Mouse (Mus musculus) liver, embryonic 14.5 days (tissue): ENCODE measurements around the gene Trim72. TPM values are rescaled to one million over a fixed set of nuclear protein-coding genes. Genes with fewer than 3 reads are reported as not detected.

ENCODE experiments used
- ATAC-seq: fragments of 200-750 bp; cut with Nextera tagmentation; 2 replicates; pipeline ENCODE4 v1.8.0; 2017; ENCODE audit warnings: moderate number of reproducible peaks, mild to moderate bottlenecking, moderate library complexity; ENCODE audit not compliant: insufficient read depth
- DNase-seq, 3 experiments: peaks; one replicate each; pipeline ENCODE4 v3.0.0-alpha.2; 2012 to 2013; ENCODE audit warnings: low read depth in 3 of 3, low spot score in 3 of 3
- H3K27ac ChIP-seq: fragments of 300-500 bp; sonication (generic); 2 replicates; pipeline ENCODE4 v1.5.1; 2014; ENCODE audit warnings: moderate library complexity, mild to moderate bottlenecking, control low read depth, inconsistent platforms
- H3K27me3 ChIP-seq: fragments of 300-500 bp; sonication (generic); 2 replicates; pipeline ENCODE4 v1.6.1; 2014; ENCODE audit warnings: mild to moderate bottlenecking, low read length, moderate library complexity; ENCODE audit not compliant: control insufficient read depth, insufficient read depth
- H3K36me3 ChIP-seq: fragments of 300-500 bp; sonication (generic); replicated peaks from 2 replicates; pipeline ENCODE4 v1.6.1; 2014; ENCODE audit warnings: low read depth; ENCODE audit not compliant: control insufficient read depth, insufficient read depth
- H3K4me1 ChIP-seq, 2 experiments: fragments of 200-500 bp in 1 of 2; fragments of 300-500 bp in 1 of 2; sonication (generic) in 1 of 2; replicated peaks; 2 replicates each; pipeline ENCODE4 v1.6.1; 2012 to 2014; ENCODE audit warnings: antibody characterized with exemption in 1 of 2, inconsistent platforms in 1 of 2, low read length in 1 of 2; ENCODE audit not compliant: control insufficient read depth in 2 of 2, insufficient read depth in 2 of 2
- H3K4me2 ChIP-seq: fragments of 300-500 bp; sonication (generic); 2 replicates; pipeline ENCODE4 v1.6.1; 2014; ENCODE audit warnings: low read depth, mild to moderate bottlenecking, control low read depth, moderate library complexity
- H3K4me3 ChIP-seq, 2 experiments: fragments of 200-500 bp in 1 of 2; fragments of 300-500 bp in 1 of 2; sonication (generic) in 1 of 2; 2 replicates each; pipeline ENCODE4 v1.5.1; 2012 to 2014; ENCODE audit warnings: low read depth in 2 of 2, low read length in 2 of 2, mild to moderate bottlenecking in 2 of 2, control low read depth in 1 of 2, inconsistent platforms in 1 of 2, moderate library complexity in 1 of 2; ENCODE audit not compliant: insufficient read depth in 1 of 2
- H3K9ac ChIP-seq: fragments of 300-500 bp; sonication (generic); replicated peaks from 2 replicates; pipeline ENCODE4 v1.6.1; 2014; ENCODE audit warnings: mild to moderate bottlenecking, control low read depth, moderate library complexity
- H3K9me3 ChIP-seq: fragments of 300-500 bp; sonication (generic); 2 replicates; pipeline ENCODE4 v1.6.1; 2016; ENCODE audit warnings: low read length, mixed read lengths; ENCODE audit not compliant: control insufficient read depth
- CTCF ChIP-seq: IDR thresholded peaks from 2 replicates; pipeline ENCODE4 v1.5.1; 2016; ENCODE audit warnings: antibody characterized with exemption, low read depth, control low read depth
- EP300 ChIP-seq: IDR thresholded peaks from 2 replicates; pipeline ENCODE4 v1.6.1; 2016; ENCODE audit warnings: antibody characterized with exemption, low read depth
- WGBS: fragments of 180-500 bp; shearing (Covaris S2); extraction: QIAGEN DNeasy Blood & Tissue Kit; methylation state at CpG from one replicate; pipeline ENCODE4 v1.1.7; 2014; ENCODE audit not compliant: insufficient replicate concordance; 5-methylcytosine and 5-hydroxymethylcytosine counted together
- polyA plus RNA-seq, 2 experiments: library from polyadenylated mRNA; depleted of rRNA in 1 of 2; stranded (reverse) in 1 of 2; unstranded in 1 of 2; fragments of >200 nt; fragmentation: Nextera tagmentation in 1 of 2; extraction: Ambion mirVana in 1 of 2; gene quantifications; 2 replicates each; pipeline versions ENCODE4 v1.2.1 to v1.2.3; 2012 to 2014

Gene Trim72
- polyA plus RNA-seq, 2 experiments, result 0.03 TPM; not detected in 1

- Histone ChIP-seq H3K9me3 (no peaks in the 10 kb centered on the region), H3K9ac (no peak overlapping the region), H3K27ac (no peak overlapping the region), H3K27me3 (no peaks in the 10 kb centered on the region), H3K4me1 (peaks cover 0 to 5% of the 10 kb centered on the region in 2 experiments; a peak in 1 of 4 replicates), H3K36me3 (no peaks in the 10 kb centered on the region), H3K4me3 (no peak overlapping the region), H3K4me2 (no peak overlapping the region)
- TF ChIP-seq EP300, result no peak
- no peak for TF ChIP-seq CTCF
- ATAC-seq (no peak), DNase-seq (no peak)
- WGBS, result 26% methylated on average over 7 of the region's 7 CpGs
Observed at GRCm38 (mm10) chr7:128058576-128058975, 54.8 kb downstream of the Trim72 start.

- ATAC-seq (no peak), DNase-seq (no peak)
- Histone ChIP-seq H3K9ac (no peak overlapping the region), H3K4me2 (no peak overlapping the region), H3K4me3 (no peak overlapping the region), H3K36me3 (no peaks in the 10 kb centered on the region), H3K9me3 (no peaks in the 10 kb centered on the region), H3K27ac (no peak overlapping the region), H3K27me3 (no peaks in the 10 kb centered on the region), H3K4me1 (peaks cover 0 to 5% of the 10 kb centered on the region in 2 experiments; a peak in 1 of 4 replicates)
- WGBS, result 33% methylated on average over 4 of the region's 4 CpGs
- TF ChIP-seq EP300, result no peak
- no peak for TF ChIP-seq CTCF
Observed at GRCm38 (mm10) chr7:128059091-128059490, 55.3 kb downstream of the Trim72 start.

Other genes starting within 250 kb of the Trim72 start
- 6.9 and 7.2 TPM in 2 replicates for gene Orai3, start 234.1 kb upstream of the Trim72 start, polyA plus RNA-seq (2012; rRNA removed)
- 3.9 and 4.9 TPM in 2 replicates for gene Orai3, start 234.1 kb upstream of the Trim72 start, polyA plus RNA-seq (2014; fragmentation: Nextera tagmentation; extraction: Ambion mirVana)
- gene Setd1a, start 227.3 kb upstream of the Trim72 start, polyA plus RNA-seq (2012; rRNA removed), result 5.7 TPM in 2 replicates
- gene Setd1a, start 227.3 kb upstream of the Trim72 start, polyA plus RNA-seq (2014; fragmentation: Nextera tagmentation; extraction: Ambion mirVana), result 10.5 and 12.3 TPM in 2 replicates
- gene Gm49388, start 218.3 kb upstream of the Trim72 start, polyA plus RNA-seq (2012; rRNA removed), result 1.2 TPM in 1 of 2 replicates, not detected in the other
- gene Gm49388, start 218.3 kb upstream of the Trim72 start, polyA plus RNA-seq (2014; fragmentation: Nextera tagmentation; extraction: Ambion mirVana), result not detected in 2 replicates
- 44.8 and 45.5 TPM in 2 replicates for gene Hsd3b7, start 203.3 kb upstream of the Trim72 start, polyA plus RNA-seq (2012; rRNA removed)
- 44.8 and 45.5 TPM in 2 replicates for gene Hsd3b7, start 203.3 kb upstream of the Trim72 start, polyA plus RNA-seq (2014; fragmentation: Nextera tagmentation; extraction: Ambion mirVana)
- gene Stx4a, start 179.7 kb upstream of the Trim72 start, polyA plus RNA-seq (2012; rRNA removed), result 20.4 and 34.9 TPM in 2 replicates
- gene Stx4a, start 179.7 kb upstream of the Trim72 start, polyA plus RNA-seq (2014; fragmentation: Nextera tagmentation; extraction: Ambion mirVana), result 7.2 and 8.1 TPM in 2 replicates
- 0.95 and 1.1 TPM in 2 replicates for gene Stx1b, start 179.4 kb upstream of the Trim72 start, polyA plus RNA-seq (2012; rRNA removed)
- gene Stx1b, start 179.4 kb upstream of the Trim72 start, polyA plus RNA-seq (2014; fragmentation: Nextera tagmentation; extraction: Ambion mirVana), result 0.05 and 0.21 TPM in 2 replicates
- gene Zfp646, start 127.7 kb upstream of the Trim72 start, polyA plus RNA-seq (2012; rRNA removed), result 5.8 and 6.7 TPM in 2 replicates
- 4.6 and 5.1 TPM in 2 replicates for gene Zfp646, start 127.7 kb upstream of the Trim72 start, polyA plus RNA-seq (2014; fragmentation: Nextera tagmentation; extraction: Ambion mirVana)
- 3.0 TPM in 2 replicates for gene Zfp668, start 127.1 kb upstream of the Trim72 start, polyA plus RNA-seq (2012; rRNA removed)
- gene Zfp668, start 127.1 kb upstream of the Trim72 start, polyA plus RNA-seq (2014; fragmentation: Nextera tagmentation; extraction: Ambion mirVana), result 3.9 and 4.3 TPM in 2 replicates
- gene Prss53, start 113.0 kb upstream of the Trim72 start, polyA plus RNA-seq (2012; rRNA removed), result 0.38 and 0.48 TPM in 2 replicates
- gene Prss53, start 113.0 kb upstream of the Trim72 start, polyA plus RNA-seq (2014; fragmentation: Nextera tagmentation; extraction: Ambion mirVana), result 0.05 and 0.29 TPM in 2 replicates
- not detected in 2 replicates for gene Gm21974, start 108.5 kb upstream of the Trim72 start, polyA plus RNA-seq (2012; rRNA removed)
- gene Gm21974, start 108.5 kb upstream of the Trim72 start, polyA plus RNA-seq (2014; fragmentation: Nextera tagmentation; extraction: Ambion mirVana), result not detected in 2 replicates
- 74.0 and 104 TPM in 2 replicates for gene Vkorc1, start 108.3 kb upstream of the Trim72 start, polyA plus RNA-seq (2012; rRNA removed)
- gene Vkorc1, start 108.3 kb upstream of the Trim72 start, polyA plus RNA-seq (2014; fragmentation: Nextera tagmentation; extraction: Ambion mirVana), result 107 and 116 TPM in 2 replicates
- 28.0 and 29.7 TPM in 2 replicates for gene Bckdk, start 99.9 kb upstream of the Trim72 start, polyA plus RNA-seq (2012; rRNA removed)
- 68.3 and 76.0 TPM in 2 replicates for gene Bckdk, start 99.9 kb upstream of the Trim72 start, polyA plus RNA-seq (2014; fragmentation: Nextera tagmentation; extraction: Ambion mirVana)
- 9.6 and 13.7 TPM in 2 replicates for gene Kat8, start 91.4 kb upstream of the Trim72 start, polyA plus RNA-seq (2012; rRNA removed)
- gene Kat8, start 91.4 kb upstream of the Trim72 start, polyA plus RNA-seq (2014; fragmentation: Nextera tagmentation; extraction: Ambion mirVana), result 15.7 and 17.6 TPM in 2 replicates
- 8.3 and 12.6 TPM in 2 replicates for gene Prss8, start 73.8 kb upstream of the Trim72 start, polyA plus RNA-seq (2012; rRNA removed)
- gene Prss8, start 73.8 kb upstream of the Trim72 start, polyA plus RNA-seq (2014; fragmentation: Nextera tagmentation; extraction: Ambion mirVana), result 9.8 and 10.3 TPM in 2 replicates
- gene Prss36, start 57.2 kb upstream of the Trim72 start, polyA plus RNA-seq (2012; rRNA removed), result 2.0 and 2.3 TPM in 2 replicates
- gene Prss36, start 57.2 kb upstream of the Trim72 start, polyA plus RNA-seq (2014; fragmentation: Nextera tagmentation; extraction: Ambion mirVana), result 3.0 TPM in 2 replicates
- gene Fus, start 36.5 kb upstream of the Trim72 start, polyA plus RNA-seq (2012; rRNA removed), result 169 and 278 TPM in 2 replicates
- gene Fus, start 36.5 kb upstream of the Trim72 start, polyA plus RNA-seq (2014; fragmentation: Nextera tagmentation; extraction: Ambion mirVana), result 15.8 and 17.1 TPM in 2 replicates
- gene Pycard, start 10.1 kb upstream of the Trim72 start, polyA plus RNA-seq (2012; rRNA removed), result 13.8 and 20.2 TPM in 2 replicates
- 37.1 and 39.3 TPM in 2 replicates for gene Pycard, start 10.1 kb upstream of the Trim72 start, polyA plus RNA-seq (2014; fragmentation: Nextera tagmentation; extraction: Ambion mirVana)
- 1.9 and 2.7 TPM in 2 replicates for gene Itgam, start 58.7 kb downstream of the Trim72 start, polyA plus RNA-seq (2012; rRNA removed)
- gene Itgam, start 58.7 kb downstream of the Trim72 start, polyA plus RNA-seq (2014; fragmentation: Nextera tagmentation; extraction: Ambion mirVana), result 1.1 and 1.5 TPM in 2 replicates
- gene Gm49368, start 58.7 kb downstream of the Trim72 start, polyA plus RNA-seq (2012; rRNA removed), result 0.02 TPM in 1 of 2 replicates, not detected in the other
- gene Gm49368, start 58.7 kb downstream of the Trim72 start, polyA plus RNA-seq (2014; fragmentation: Nextera tagmentation; extraction: Ambion mirVana), result 0.03 TPM in 1 of 2 replicates, not detected in the other
- 0.09 and 0.16 TPM in 2 replicates for gene Itgax, start 125.6 kb downstream of the Trim72 start, polyA plus RNA-seq (2012; rRNA removed)
- gene Itgax, start 125.6 kb downstream of the Trim72 start, polyA plus RNA-seq (2014; fragmentation: Nextera tagmentation; extraction: Ambion mirVana), result 0.10 and 0.16 TPM in 2 replicates
- 0.01 and 0.08 TPM in 2 replicates for gene Itgad, start 150.4 kb downstream of the Trim72 start, polyA plus RNA-seq (2012; rRNA removed)
- gene Itgad, start 150.4 kb downstream of the Trim72 start, polyA plus RNA-seq (2014; fragmentation: Nextera tagmentation; extraction: Ambion mirVana), result not detected in 2 replicates
- 0.37 and 0.54 TPM in 2 replicates for gene Cox6a2, start 202.4 kb downstream of the Trim72 start, polyA plus RNA-seq (2012; rRNA removed)
- 0.76 and 1.0 TPM in 2 replicates for gene Cox6a2, start 202.4 kb downstream of the Trim72 start, polyA plus RNA-seq (2014; fragmentation: Nextera tagmentation; extraction: Ambion mirVana)
- gene Armc5, start 233.4 kb downstream of the Trim72 start, polyA plus RNA-seq (2012; rRNA removed), result 5.2 and 6.1 TPM in 2 replicates
- 4.6 and 4.9 TPM in 2 replicates for gene Armc5, start 233.4 kb downstream of the Trim72 start, polyA plus RNA-seq (2014; fragmentation: Nextera tagmentation; extraction: Ambion mirVana)
- gene 9130023H24Rik, start 234.1 kb downstream of the Trim72 start, polyA plus RNA-seq (2012; rRNA removed), result 0.92 and 1.1 TPM in 2 replicates
- gene 9130023H24Rik, start 234.1 kb downstream of the Trim72 start, polyA plus RNA-seq (2014; fragmentation: Nextera tagmentation; extraction: Ambion mirVana), result 1.6 and 2.1 TPM in 2 replicates
- gene Tgfb1i1, start 242.9 kb downstream of the Trim72 start, polyA plus RNA-seq (2012; rRNA removed), result 5.0 and 6.0 TPM in 2 replicates
- gene Tgfb1i1, start 242.9 kb downstream of the Trim72 start, polyA plus RNA-seq (2014; fragmentation: Nextera tagmentation; extraction: Ambion mirVana), result 7.8 and 8.5 TPM in 2 replicates